ENCODE assay signal across 10 mouse cellular contexts in the genomic region with DNA sequence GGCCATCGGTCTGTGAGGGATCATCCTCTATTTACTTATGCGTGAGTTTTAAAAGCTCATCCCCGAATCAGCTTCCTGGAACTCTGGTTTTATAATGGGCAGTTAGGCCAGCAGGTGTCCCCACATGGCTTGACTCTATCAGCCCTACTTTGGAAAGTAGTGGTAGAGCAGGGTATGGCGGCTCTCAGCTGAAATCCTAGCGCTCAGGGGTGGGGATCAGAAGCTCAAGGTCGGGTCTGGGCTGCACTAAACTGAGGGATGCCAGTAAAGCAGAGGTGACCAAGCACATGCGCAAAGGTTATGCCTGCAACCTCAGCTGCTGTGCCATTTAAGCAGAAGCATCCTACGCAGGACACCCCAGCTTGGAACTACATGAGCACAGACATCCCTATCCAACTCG. TPM values are rescaled to one million over a fixed set of nuclear protein-coding genes. Genes with fewer than 3 reads are reported as not detected.
A peak's percentile ranks its signal among the peaks of the same experiment; 100 is the strongest.
DNase-seq lines count a peak whose midpoint lies in the region; ATAC-seq and TF ChIP-seq lines count a peak whose summit lies in the region.
"Had no signal": no experiment of that assay in that cellular context is flagged by ENCODE, and none has a peak within 500 bp of the region (broad histone marks: within the 10 kb centered on the region; RNA-seq: fewer than 3 reads in every experiment).

No protein-coding gene starts in this region.

- no peaks in the 10 kb centered on the region for H3K4me1 ChIP-seq in hindbrain, embryonic 15.5 days (replicated peaks)
- no peaks in the 10 kb centered on the region for H3K4me1 ChIP-seq in hindbrain, embryonic 11.5 days (replicated peaks; ENCODE audit: control insufficient read depth, insufficient read depth, low read length)
- no peaks in the 10 kb centered on the region for H3K4me1 ChIP-seq in neural tube, embryonic 11.5 days (ENCODE audit: control insufficient read depth, insufficient read depth, low read length)
- H3K4me1 ChIP-seq in stomach, postnatal 0 days (replicated peaks; ENCODE audit: control insufficient read depth, insufficient read depth) = no peaks in the 10 kb centered on the region
- H3K4me1 ChIP-seq: embryonic facial prominence, embryonic 12.5 days; limb, embryonic 15.5 days had no signal

- TF ChIP-seq CTCF in stomach, postnatal 0 days (IDR thresholded peaks at IDR 0.05; ENCODE audit: low read depth) = peak; percentile 65

- H3K4me2 ChIP-seq in hindbrain, embryonic 15.5 days = no peak overlapping the region
- H3K4me2 ChIP-seq in hindbrain, embryonic 11.5 days (replicated peaks; ENCODE audit: low read depth, low read length) = no peak overlapping the region
- H3K4me2 ChIP-seq in neural tube, embryonic 11.5 days (ENCODE audit: low read depth) = no peak overlapping the region
- H3K4me2 ChIP-seq in stomach, postnatal 0 days (replicated peaks; ENCODE audit: low read depth) = no peak overlapping the region
- H3K4me2 ChIP-seq: embryonic facial prominence, embryonic 12.5 days; limb, embryonic 15.5 days had no signal

- no peak for DNase-seq in hindbrain, embryonic 11.5 days (ENCODE audit: low spot score)
- DNase-seq in neural tube, embryonic 11.5 days (ENCODE audit: low spot score) = peak; percentile 14
- DNase-seq in neural tube, embryonic 10.5 days (ENCODE audit: extremely low spot score, low spot score) = no peak
- no peak for DNase-seq in stomach, postnatal 0 days (ENCODE audit: low spot score)
- DNase-seq: gastrocnemius, postnatal 25 days had no signal

- H3K27ac ChIP-seq in hindbrain, embryonic 15.5 days (replicated peaks) = no peak overlapping the region
- no peak overlapping the region for H3K27ac ChIP-seq in hindbrain, embryonic 11.5 days (ENCODE audit: low read depth, low read length)
- H3K27ac ChIP-seq in neural tube, embryonic 11.5 days (ENCODE audit: low read depth, low read length) = no peak overlapping the region
- no peak overlapping the region for H3K27ac ChIP-seq in stomach, postnatal 0 days (replicated peaks)
- H3K27ac ChIP-seq: embryonic facial prominence, embryonic 12.5 days; limb, embryonic 15.5 days had no signal

- no peaks in the 10 kb centered on the region for H3K27me3 ChIP-seq in hindbrain, embryonic 15.5 days
- no peaks in the 10 kb centered on the region for H3K27me3 ChIP-seq in hindbrain, embryonic 11.5 days (ENCODE audit: control insufficient read depth, insufficient read depth, low read length)
- H3K27me3 ChIP-seq in neural tube, embryonic 11.5 days (ENCODE audit: control insufficient read depth, insufficient read depth, low read length) = no peaks in the 10 kb centered on the region
- H3K27me3 ChIP-seq in stomach, postnatal 0 days (ENCODE audit: control insufficient read depth, insufficient read depth, low read length) = no peaks in the 10 kb centered on the region
- H3K27me3 ChIP-seq: embryonic facial prominence, embryonic 12.5 days; limb, embryonic 15.5 days had no signal

- no peak for TF ChIP-seq EP300 in stomach, postnatal 0 days (optimal IDR thresholded peaks at IDR 0.05)

- no peaks in the 10 kb centered on the region for H3K9me3 ChIP-seq in hindbrain, embryonic 15.5 days
- no peaks in the 10 kb centered on the region for H3K9me3 ChIP-seq in hindbrain, embryonic 11.5 days (ENCODE audit: control insufficient read depth, low read length)
- no peaks in the 10 kb centered on the region for H3K9me3 ChIP-seq in neural tube, embryonic 11.5 days (ENCODE audit: control insufficient read depth, low read length)
- H3K9me3 ChIP-seq in stomach, postnatal 0 days (ENCODE audit: control insufficient read depth, low read length) = no peaks in the 10 kb centered on the region
- H3K9me3 ChIP-seq: embryonic facial prominence, embryonic 12.5 days; limb, embryonic 15.5 days had no signal

- H3K36me3 ChIP-seq in hindbrain, embryonic 15.5 days = no peaks in the 10 kb centered on the region
- H3K36me3 ChIP-seq in hindbrain, embryonic 11.5 days (ENCODE audit: control insufficient read depth, insufficient read depth, low read length) = no peaks in the 10 kb centered on the region
- H3K36me3 ChIP-seq in neural tube, embryonic 11.5 days (ENCODE audit: control insufficient read depth, insufficient read depth, low read length) = no peaks in the 10 kb centered on the region
- no peaks in the 10 kb centered on the region for H3K36me3 ChIP-seq in stomach, postnatal 0 days (ENCODE audit: control insufficient read depth, insufficient read depth, low read length)

- no peak overlapping the region for H3K4me3 ChIP-seq in hindbrain, embryonic 15.5 days
- no peak overlapping the region for H3K4me3 ChIP-seq in hindbrain, embryonic 11.5 days (ENCODE audit: low read depth, low read length)
- H3K4me3 ChIP-seq in neural tube, embryonic 11.5 days (ENCODE audit: low read depth, low read length) = no peak overlapping the region
- H3K4me3 ChIP-seq in stomach, postnatal 0 days (ENCODE audit: low read depth, low read length) = no peak overlapping the region
- H3K4me3 ChIP-seq: embryonic facial prominence, embryonic 12.5 days; limb, embryonic 15.5 days had no signal

- WGBS in hindbrain, embryonic 15.5 days = 78% methylated on average over 9 of the region's 9 CpGs
- 78% methylated on average over 9 of the region's 9 CpGs for WGBS in hindbrain, embryonic 11.5 days
- WGBS in neural tube, embryonic 11.5 days = 63% methylated on average over 9 of the region's 9 CpGs
- 63% methylated on average over 9 of the region's 9 CpGs for WGBS in stomach, postnatal 0 days

- ATAC-seq in hindbrain, embryonic 15.5 days (ENCODE audit: low FRiP score, low read depth) = peak; percentile 50; the same call in 1 of the 2 replicates
- ATAC-seq in hindbrain, embryonic 11.5 days (ENCODE audit: low FRiP score) = no peak
- ATAC-seq in neural tube, embryonic 11.5 days (ENCODE audit: insufficient read depth, low FRiP score, low TSS enrichment) = peak; percentile 41; the same call in 1 of the 2 replicates
- peak; percentile 53 for ATAC-seq in granulocyte monocyte progenitor cell, adult 5-6 weeks (replicated peaks; ENCODE audit: poor library complexity, severe bottlenecking)
- ATAC-seq in stomach, postnatal 0 days (ENCODE audit: low FRiP score, low TSS enrichment) = peak; percentile 32; the same call in 1 of the 2 replicates
- ATAC-seq in activated CD4-positive, CD25-positive, alpha-beta regulatory T cell, adult 4 months = no peak

- H3K9ac ChIP-seq in hindbrain, embryonic 15.5 days = no peak overlapping the region
- H3K9ac ChIP-seq in hindbrain, embryonic 11.5 days (ENCODE audit: low read depth, low read length) = no peak overlapping the region
- no peak overlapping the region for H3K9ac ChIP-seq in neural tube, embryonic 11.5 days (ENCODE audit: low read length)
- no peak overlapping the region for H3K9ac ChIP-seq in stomach, postnatal 0 days (ENCODE audit: low read length)
- H3K9ac ChIP-seq: embryonic facial prominence, embryonic 12.5 days; limb, embryonic 15.5 days had no signal

RNA-seq across cellular contexts. Expression of gene Msmo1, which starts 44.3 kb away (rescaled TPM):
- 158 and 161 TPM in 2 replicates for polyA plus RNA-seq in hindbrain, embryonic 15.5 days (2015; fragmentation: Nextera tagmentation; extraction: Ambion mirVana)
- polyA plus RNA-seq in hindbrain, embryonic 11.5 days (2014; fragmentation: Nextera tagmentation; extraction: Ambion mirVana) = 236 and 238 TPM in 2 replicates
- polyA plus RNA-seq in neural tube, embryonic 11.5 days (2014; fragmentation: Nextera tagmentation; extraction: Ambion mirVana) = 186 and 195 TPM in 2 replicates
- 14.6 and 18.3 TPM in 2 replicates for total RNA-seq in granulocyte monocyte progenitor cell, adult 5-6 weeks (2014; fragmentation: Nextera tagmentation)
- 35.1 and 50.0 TPM in 2 replicates for total RNA-seq in granulocyte monocyte progenitor cell, adult 5-6 weeks (2017)
- polyA plus RNA-seq in stomach, postnatal 0 days (2015; fragmentation: Nextera tagmentation; extraction: Ambion mirVana) = 141 and 160 TPM in 2 replicates
- polyA plus RNA-seq in activated CD4-positive, CD25-positive, alpha-beta regulatory T cell, adult 4 months (2017; shearing (Covaris generic)) = 10 to 100 TPM; 62.3 to 76.9 TPM

Comparison
In these comparisons a context has a peak if more than half of its experiments do, and no peak if none do; other contexts are left out.
1. ATAC-seq: peak in hindbrain, embryonic 15.5 days (single experiment), neural tube, embryonic 11.5 days (single experiment), granulocyte monocyte progenitor cell, adult 5-6 weeks (single experiment) and stomach, postnatal 0 days (single experiment); none in hindbrain, embryonic 11.5 days (single experiment) and activated CD4-positive, CD25-positive, alpha-beta regulatory T cell, adult 4 months (single experiment).